Mouse (Mus musculus) spleen, adult 12 weeks (tissue): ENCODE data around the gene Sec63.

ENCODE experiments used
- DNase-seq: peaks from one replicate; pipeline ENCODE4 v3.0.0; 2022; ENCODE audit warnings: low spot score

Gene Sec63

GRCm38 (mm10) chr10:42863621-42864391 is 102.5 kb downstream of the Sec63 start:
- DNase-seq = no peak

- DNase-seq = no peak
Measured at GRCm38 (mm10) chr10:42864696-42865095, 103.4 kb downstream of the Sec63 start.

- no peak for DNase-seq
Measured at GRCm38 (mm10) chr10:42868416-42868815, 107.1 kb downstream of the Sec63 start.

GRCm38 (mm10) chr10:42869467-42869866 is 108.2 kb downstream of the Sec63 start:
- no peak for DNase-seq

- DNase-seq = no peak
Measured at GRCm38 (mm10) chr10:42872269-42873010, 111.1 kb downstream of the Sec63 start.

- no peak for DNase-seq
Measured at GRCm38 (mm10) chr10:42873077-42873595, 111.8 kb downstream of the Sec63 start.

GRCm38 (mm10) chr10:42876172-42876571 is 114.9 kb downstream of the Sec63 start:
- no peak for DNase-seq

- DNase-seq = no peak
Measured at GRCm38 (mm10) chr10:42879269-42879681, 118.0 kb downstream of the Sec63 start.

GRCm38 (mm10) chr10:42879682-42880081 is 118.4 kb downstream of the Sec63 start:
- DNase-seq = no peak
